Mouse (Mus musculus) cerebellum, postnatal 36 days (tissue): Measurements from ENCODE around the gene Wdr53.
"Not testable (repeated sequence)": the region's sequence is repeated elsewhere in the genome, so short reads cannot be mapped to it uniquely, and the experiment has no call there.

ENCODE experiments used
- DNase-seq, 2 experiments: peaks; one replicate each; pipeline ENCODE4 v3.0.0; 2021 to 2022; ENCODE audit warnings: mixed read lengths in 2 of 2

Wdr53 gene

GRCm38 (mm10) chr16:32246952-32247370, at the start of gene Wdr53, which contains the start of gene Fbxo45:
Wdr53 (plus strand) TSS chr16:32247227.
Fbxo45 (minus strand) TSS chr16:32247158.
- peak; percentile 98 for DNase-seq

GRCm38 (mm10) chr16:32200256-32201003, 46.6 kb upstream of the Wdr53 start:
- DNase-seq = peak in 1 of 2 experiments; percentile 11

GRCm38 (mm10) chr16:32201004-32201325, 46.1 kb upstream of the Wdr53 start:
- DNase-seq = no peak

- peak; percentile 29 to 44 for DNase-seq
Measured at GRCm38 (mm10) chr16:32202681-32203080, 44.3 kb upstream of the Wdr53 start.

- no peak for DNase-seq
Measured at GRCm38 (mm10) chr16:32204902-32205301, 42.1 kb upstream of the Wdr53 start.

- no peak for DNase-seq
Measured at GRCm38 (mm10) chr16:32214156-32214555, 32.9 kb upstream of the Wdr53 start.

- no peak for DNase-seq
Measured at GRCm38 (mm10) chr16:32214804-32215576, 32.0 kb upstream of the Wdr53 start.

GRCm38 (mm10) chr16:32221803-32222202, 25.2 kb upstream of the Wdr53 start:
- no peak for DNase-seq

GRCm38 (mm10) chr16:32222399-32222798, 24.6 kb upstream of the Wdr53 start:
- DNase-seq = no peak

GRCm38 (mm10) chr16:32232050-32232449, 15.0 kb upstream of the Wdr53 start:
- not testable (repeated sequence) for DNase-seq

GRCm38 (mm10) chr16:32237930-32238680, 8.9 kb upstream of the Wdr53 start:
- no peak for DNase-seq

GRCm38 (mm10) chr16:32239428-32240312, 7.4 kb upstream of the Wdr53 start:
- DNase-seq = no peak

GRCm38 (mm10) chr16:32243901-32244300, 3.1 kb upstream of the Wdr53 start:
- no peak for DNase-seq

- peak; percentile 60 to 65 for DNase-seq
Measured at GRCm38 (mm10) chr16:32246351-32246791, 656 bp upstream of the Wdr53 start.

GRCm38 (mm10) chr16:32264225-32264624, 17.2 kb downstream of the Wdr53 start:
- DNase-seq = not testable (repeated sequence)

- no peak for DNase-seq
Measured at GRCm38 (mm10) chr16:32271291-32271690, 24.3 kb downstream of the Wdr53 start, which contains the start of gene Smco1. Smco1 (plus strand) TSS chr16:32271468.

- peak in 1 of 2 experiments; percentile 8 for DNase-seq
Measured at GRCm38 (mm10) chr16:32273338-32273737, 26.3 kb downstream of the Wdr53 start.

- no peak for DNase-seq
Measured at GRCm38 (mm10) chr16:32275041-32275440, 28.0 kb downstream of the Wdr53 start.

GRCm38 (mm10) chr16:32275830-32276229, 28.8 kb downstream of the Wdr53 start:
- DNase-seq = no peak

- peak; percentile 92 for DNase-seq
Measured at GRCm38 (mm10) chr16:32277308-32278256, 30.6 kb downstream of the Wdr53 start, which contains the start of gene Rnf168. Rnf168 (plus strand) TSS chr16:32277459.

- no peak for DNase-seq
Measured at GRCm38 (mm10) chr16:32278396-32278795, 31.4 kb downstream of the Wdr53 start.
